Mouse (Mus musculus) limb, embryonic 11.5 days (tissue): ENCODE results near the gene Acat2. TPM values are rescaled to one million over a fixed set of nuclear protein-coding genes. Genes with fewer than 3 reads are reported as not detected.

Experiments
- ATAC-seq: fragments of 200-750 bp; cut with Nextera tagmentation; 2 replicates; pipeline ENCODE4 v1.8.0; 2017; ENCODE audit warnings: low read depth; ENCODE audit not compliant: insufficient number of reproducible peaks, low FRiP score, low TSS enrichment
- DNase-seq: peaks from one replicate; pipeline ENCODE4 v3.0.0-alpha.2; 2015; ENCODE audit warnings: low spot score
- H3K27ac ChIP-seq: fragments of 300-500 bp; sonication (generic); replicated peaks from 2 replicates; pipeline ENCODE4 v1.5.1; 2014; ENCODE audit warnings: low read depth, mild to moderate bottlenecking, low read length
- H3K27me3 ChIP-seq: fragments of 300-500 bp; sonication (generic); 2 replicates; pipeline ENCODE4 v1.6.1; 2014; ENCODE audit warnings: mild to moderate bottlenecking, low read length, mixed read lengths; ENCODE audit not compliant: control insufficient read depth, insufficient read depth
- H3K36me3 ChIP-seq: fragments of 300-500 bp; sonication (generic); 2 replicates; pipeline ENCODE4 v1.6.1; 2014; ENCODE audit warnings: mild to moderate bottlenecking, low read length, moderate library complexity, mixed read lengths; ENCODE audit not compliant: control insufficient read depth, insufficient read depth
- H3K4me1 ChIP-seq: fragments of 300-500 bp; sonication (generic); 2 replicates; pipeline ENCODE4 v1.6.1; 2014; ENCODE audit warnings: low read length, mixed read lengths; ENCODE audit not compliant: control insufficient read depth, insufficient read depth
- H3K4me2 ChIP-seq: fragments of 300-500 bp; sonication (generic); 2 replicates; pipeline ENCODE4 v1.6.1; 2014; ENCODE audit warnings: low read depth, mild to moderate bottlenecking, moderate library complexity; ENCODE audit not compliant: severe bottlenecking
- H3K4me3 ChIP-seq: fragments of 300-500 bp; sonication (generic); 2 replicates; pipeline ENCODE4 v1.5.1; 2014; ENCODE audit warnings: low read depth, low read length
- H3K9ac ChIP-seq: fragments of 300-500 bp; sonication (generic); 2 replicates; pipeline ENCODE4 v1.6.1; 2014; ENCODE audit warnings: mild to moderate bottlenecking, low read length
- H3K9me3 ChIP-seq: fragments of 300-500 bp; sonication (generic); 2 replicates; pipeline ENCODE4 v1.6.1; 2016; ENCODE audit warnings: low read length; ENCODE audit not compliant: control insufficient read depth
- WGBS: fragments of 180-500 bp; shearing (Covaris S2); extraction: QIAGEN DNeasy Blood & Tissue Kit; methylation state at CpG from one replicate; pipeline ENCODE4 v1.1.7; 2014; 5-methylcytosine and 5-hydroxymethylcytosine counted together
- polyA plus RNA-seq: library from polyadenylated mRNA; unstranded; fragments of >200 nt; fragmentation: Nextera tagmentation; extraction: Ambion mirVana; gene quantifications from 2 replicates; pipeline ENCODE4 v1.2.1, GENCODE M21; 2014

The Acat2 gene
- polyA plus RNA-seq, 1 experiment from 2014 or later = 236 TPM

DNA sequence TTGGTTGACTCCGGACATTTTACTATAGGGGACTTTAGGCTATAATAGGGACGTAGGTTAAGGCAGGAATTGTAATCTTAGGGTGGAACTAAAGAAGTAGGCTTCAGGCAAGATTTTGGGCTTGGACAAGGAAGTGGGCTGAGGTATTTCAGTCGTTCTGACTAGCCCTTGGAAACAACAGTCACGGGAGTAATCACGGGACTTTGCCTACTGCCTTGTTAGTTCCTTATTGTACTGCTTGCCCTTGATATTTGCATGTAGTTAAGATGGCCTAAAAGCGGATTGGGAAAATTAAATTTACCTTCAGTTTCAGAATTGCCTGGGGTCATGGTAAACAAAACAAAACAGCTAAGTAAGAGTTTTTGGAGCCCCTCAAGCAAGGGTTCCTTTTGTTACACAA lies 38.5 kb upstream of the Acat2 start:
- ATAC-seq = no peak
- WGBS = 81% methylated on average over 6 of the region's 6 CpGs
- H3K4me1 ChIP-seq = no peaks in the 10 kb centered on the region

DNA sequence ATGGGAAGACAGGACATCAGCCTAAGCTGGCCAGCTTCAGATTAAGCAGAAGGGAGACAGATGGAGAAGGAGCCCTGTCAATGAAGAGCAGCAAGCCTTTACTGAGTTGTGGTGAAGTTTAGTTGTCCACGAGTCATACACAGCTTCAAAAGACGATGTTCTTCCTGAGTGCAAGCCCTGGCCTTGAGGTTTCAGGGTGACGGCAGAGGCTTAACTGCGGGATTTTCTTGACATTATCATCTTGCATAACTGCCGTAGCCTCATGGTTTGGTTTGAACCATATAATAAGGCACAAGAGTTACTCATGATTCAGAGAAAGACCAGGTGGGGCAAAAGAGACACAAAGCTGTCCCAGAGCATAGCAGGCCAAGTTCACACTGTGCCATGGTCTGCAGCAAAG lies 37.3 kb upstream of the Acat2 start:
- WGBS = 90% methylated on average over 5 of the region's 5 CpGs
- Histone ChIP-seq H3K4me2 (no peak overlapping the region), H3K9me3 (no peaks in the 10 kb centered on the region), H3K9ac (no peak overlapping the region), H3K4me3 (no peak overlapping the region), H3K27ac (no peak overlapping the region), H3K36me3 (no peaks in the 10 kb centered on the region), H3K4me1 (no peaks in the 10 kb centered on the region; the same call in 1 of the 2 replicates), H3K27me3 (no peaks in the 10 kb centered on the region)
- DNase-seq = no peak
- ATAC-seq = no peak

More for the DNA sequence above, 38.5 kb upstream of the Acat2 start:
- no peak overlapping the region for H3K9ac ChIP-seq
- no peaks in the 10 kb centered on the region for H3K36me3 ChIP-seq
- H3K9me3 ChIP-seq = no peaks in the 10 kb centered on the region
- no peak for DNase-seq
- H3K27ac ChIP-seq = no peak overlapping the region
- no peak overlapping the region for H3K4me2 ChIP-seq
- H3K4me3 ChIP-seq = no peak overlapping the region
- H3K27me3 ChIP-seq = no peaks in the 10 kb centered on the region

DNA sequence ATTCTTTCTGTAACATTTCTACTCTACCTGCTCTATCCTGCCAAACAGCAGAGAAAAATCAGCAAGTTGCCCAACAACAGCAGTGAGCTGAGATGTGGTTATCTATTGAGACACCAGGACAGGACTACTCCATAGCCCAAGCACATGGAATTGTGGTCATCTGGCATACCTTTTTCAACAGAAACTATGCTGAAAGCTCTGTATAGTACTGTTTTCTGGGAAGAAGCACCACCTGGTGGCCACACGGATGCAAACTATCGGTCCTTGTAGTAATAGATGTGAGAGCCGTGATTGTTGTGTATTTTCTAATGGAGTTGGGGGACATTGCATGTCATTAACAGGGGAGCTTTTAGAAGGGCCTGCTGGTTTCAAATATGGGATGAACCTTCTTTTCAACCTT lies 35.8 kb upstream of the Acat2 start:
- 22% methylated on average over 3 of the region's 3 CpGs for WGBS
- no peaks in the 10 kb centered on the region for H3K36me3 ChIP-seq
- ATAC-seq (no peak), DNase-seq (peak; percentile 52)
- no peak overlapping the region for H3K27ac ChIP-seq
- no peaks in the 10 kb centered on the region for H3K27me3 ChIP-seq
- no peak overlapping the region for H3K4me2 ChIP-seq
- H3K9me3 ChIP-seq = no peaks in the 10 kb centered on the region
- H3K9ac ChIP-seq = no peak overlapping the region
- no peaks in the 10 kb centered on the region; the same call in 1 of the 2 replicates for H3K4me1 ChIP-seq
- no peak overlapping the region for H3K4me3 ChIP-seq

- Histone ChIP-seq H3K27ac (no peak within 1 kb of the TSS), H3K4me1 (peaks cover 2% of the 10 kb centered on the region; the same call in 1 of the 2 replicates), H3K36me3 (no peaks in the 10 kb centered on the region), H3K27me3 (no peaks in the 10 kb centered on the region), H3K9me3 (no peaks in the 10 kb centered on the region), H3K4me3 (peak within 1 kb of the TSS; percentile 72), H3K4me2 (peak within 1 kb of the TSS; percentile 69), H3K9ac (peak within 1 kb of the TSS; percentile 100)
- WGBS = 65% methylated on average over 1 of the region's 1 CpGs
- ATAC-seq = no peak
- no peak for DNase-seq
Observed at GRCm38 (mm10) chr17:12994069-12994468, 33.5 kb upstream of the Acat2 start, which contains the start of gene Wtap. Gene Wtap (minus strand): TSS chr17:12994169.

GRCm38 (mm10) chr17:12992470-12992991 lies 32.0 kb upstream of the Acat2 start:
- Histone ChIP-seq H3K4me3 (peak overlapping the region; percentile 72), H3K27me3 (no peaks in the 10 kb centered on the region), H3K27ac (peak overlapping the region; percentile 98), H3K4me1 (peaks cover 2% of the 10 kb centered on the region; the same call in 1 of the 2 replicates), H3K9ac (peak overlapping the region; percentile 100), H3K4me2 (peak overlapping the region; percentile 69), H3K9me3 (no peaks in the 10 kb centered on the region), H3K36me3 (peaks cover 3% of the 10 kb centered on the region; the same call in 1 of the 2 replicates)
- ATAC-seq (peak; percentile 85), DNase-seq (peak; percentile 94)
- 0% methylated on average over 48 of the region's 51 CpGs for WGBS

DNA sequence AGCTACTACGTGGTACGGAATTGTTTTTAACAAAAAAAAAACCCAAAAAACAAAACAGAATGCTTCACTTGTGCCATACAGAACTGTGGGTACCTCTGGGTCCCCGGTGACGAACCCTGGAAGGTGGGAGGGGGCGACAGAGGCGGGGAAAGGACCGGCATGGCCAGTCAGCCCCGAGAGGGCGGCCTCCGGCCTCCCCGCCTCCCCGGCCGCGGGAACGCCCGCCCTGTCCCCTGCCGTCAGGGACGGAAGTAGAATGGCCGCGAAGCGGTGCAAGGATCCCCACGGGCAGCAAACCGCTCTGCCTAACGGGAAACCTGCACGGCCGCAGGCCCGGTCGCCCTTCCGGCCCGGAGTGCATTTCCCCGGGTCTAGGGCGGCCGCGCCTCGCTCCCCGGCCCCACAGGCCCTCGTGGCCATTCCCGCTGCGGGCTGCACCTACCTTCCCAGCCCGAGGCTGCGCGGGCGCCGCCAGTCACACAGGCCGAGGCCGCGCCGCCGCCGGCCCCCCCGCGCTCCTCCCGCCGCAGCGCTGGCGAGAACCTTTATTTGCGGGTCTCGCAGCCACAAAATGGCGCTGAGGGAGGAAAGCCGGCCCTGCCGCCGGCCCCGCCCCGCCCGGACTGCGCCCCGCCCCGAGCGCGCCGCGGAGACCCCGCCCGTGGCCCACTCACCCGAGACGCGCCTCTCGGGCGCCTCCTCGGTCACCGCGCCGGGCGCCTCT lies 31.2 kb upstream of the Acat2 start:
- DNase-seq = peak; percentile 90
- Histone ChIP-seq H3K4me3 (peak overlapping the region; percentile 72), H3K27ac (peak overlapping the region; percentile 98), H3K4me2 (peak overlapping the region; percentile 79; the same call in 1 of the 2 replicates), H3K9me3 (no peaks in the 10 kb centered on the region), H3K4me1 (peaks cover 2% of the 10 kb centered on the region; the same call in 1 of the 2 replicates), H3K9ac (peak overlapping the region; percentile 100), H3K27me3 (no peaks in the 10 kb centered on the region), H3K36me3 (peaks cover 3% of the 10 kb centered on the region; the same call in 1 of the 2 replicates)
- peak; percentile 89 for ATAC-seq
- under 1% methylated on average over 59 of the region's 84 CpGs for WGBS

DNA sequence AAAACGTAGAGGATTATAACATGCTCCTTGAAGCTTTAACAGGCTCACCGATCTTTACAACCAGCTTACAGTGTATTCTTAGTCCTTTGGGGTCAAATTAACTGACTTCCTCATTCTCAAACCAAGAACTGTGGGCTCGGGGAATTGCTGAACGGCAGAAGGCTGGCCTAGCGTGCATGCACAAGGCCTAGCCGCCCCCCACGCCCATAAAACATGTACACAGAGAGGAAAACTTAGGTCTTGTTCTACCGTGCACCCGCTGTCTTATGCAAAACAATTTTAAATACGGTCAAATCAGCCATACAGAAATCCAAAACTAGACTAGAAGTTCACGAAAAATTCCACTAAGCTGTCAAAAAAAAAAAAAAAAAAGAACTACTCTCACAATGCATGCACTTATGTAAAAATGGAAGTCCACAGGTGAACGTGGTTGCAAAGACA lies 30.7 kb upstream of the Acat2 start:
- Histone ChIP-seq H3K4me1 (peaks cover 2% of the 10 kb centered on the region; the same call in 1 of the 2 replicates), H3K4me3 (peak overlapping the region; percentile 72), H3K27me3 (no peaks in the 10 kb centered on the region), H3K4me2 (peak overlapping the region; percentile 79), H3K27ac (peak overlapping the region; percentile 98), H3K9me3 (no peaks in the 10 kb centered on the region), H3K9ac (peak overlapping the region; percentile 100), H3K36me3 (peaks cover 3% of the 10 kb centered on the region; the same call in 1 of the 2 replicates)
- peak; percentile 40 for DNase-seq
- 6% methylated on average over 12 of the region's 12 CpGs for WGBS
- no peak for ATAC-seq

- Histone ChIP-seq H3K4me1 (peaks cover 2% of the 10 kb centered on the region; the same call in 1 of the 2 replicates), H3K9me3 (no peaks in the 10 kb centered on the region), H3K36me3 (peaks cover 3% of the 10 kb centered on the region; the same call in 1 of the 2 replicates), H3K9ac (peak overlapping the region; percentile 100), H3K4me3 (peak overlapping the region; percentile 72), H3K27me3 (no peaks in the 10 kb centered on the region), H3K4me2 (peak overlapping the region; percentile 79), H3K27ac (no peak overlapping the region)
- no peak for ATAC-seq
- no peak for DNase-seq
- WGBS = 70% methylated on average over 8 of the region's 8 CpGs
Observed at GRCm38 (mm10) chr17:12990567-12991145, 30.1 kb upstream of the Acat2 start.
